Mouse (Mus musculus): ENCODE data around the gene Dnali1. TPM values are rescaled to one million over a fixed set of nuclear protein-coding genes. Genes with fewer than 3 reads are reported as not detected.
A peak's percentile ranks its signal among the peaks of the same experiment; 100 is the strongest.

Dnali1 gene
- not detected for total RNA-seq (2021)
- long read RNA-seq, experiment 1 = 0 reads
- long read RNA-seq, experiment 2 = 0 reads

GRCm38 (mm10) chr4:125065517-125066307 lies at the start of gene Dnali1:
Gene Dnali1 (minus strand): TSS chr4:125065703.
- DNase-seq (ENCODE audit: low spot score) = peak; percentile 45

GRCm38 (mm10) chr4:125115081-125115480 lies 49.6 kb upstream of the Dnali1 start:
- no peak for DNase-seq (ENCODE audit: low spot score)

- peak; percentile 87 for DNase-seq (ENCODE audit: low spot score)
These were observed 49.1 kb upstream of the Dnali1 start for GRCm38 (mm10) chr4:125114638-125115037.

- DNase-seq (ENCODE audit: low spot score) = no peak
These were observed 39.9 kb upstream of the Dnali1 start for GRCm38 (mm10) chr4:125105354-125105753.

GRCm38 (mm10) chr4:125101334-125101733 lies 35.8 kb upstream of the Dnali1 start:
- DNase-seq (ENCODE audit: low spot score) = no peak

GRCm38 (mm10) chr4:125099458-125099857 lies 34.0 kb upstream of the Dnali1 start:
- DNase-seq (ENCODE audit: low spot score) = peak; percentile 79

- DNase-seq (ENCODE audit: low spot score) = no peak
These were observed 31.9 kb upstream of the Dnali1 start for GRCm38 (mm10) chr4:125097412-125097811.

- no peak for DNase-seq (ENCODE audit: low spot score)
These were observed 30.6 kb upstream of the Dnali1 start for GRCm38 (mm10) chr4:125096066-125096465.

- no peak for DNase-seq (ENCODE audit: low spot score)
These were observed 27.5 kb upstream of the Dnali1 start for GRCm38 (mm10) chr4:125093031-125093430.

GRCm38 (mm10) chr4:125085346-125085841 lies 19.9 kb upstream of the Dnali1 start:
- DNase-seq (ENCODE audit: low spot score) = no peak

GRCm38 (mm10) chr4:125084403-125085345 lies 19.2 kb upstream of the Dnali1 start, which contains the start of gene Meaf6:
Gene Meaf6 (plus strand): TSS chr4:125085134.
- DNase-seq (ENCODE audit: low spot score) = peak; percentile 90

GRCm38 (mm10) chr4:125078698-125079097 lies 13.2 kb upstream of the Dnali1 start:
- DNase-seq (ENCODE audit: low spot score) = no peak

- DNase-seq (ENCODE audit: low spot score) = no peak
These were observed 12.2 kb upstream of the Dnali1 start for GRCm38 (mm10) chr4:125077700-125078099.

- peak; percentile 93 for DNase-seq (ENCODE audit: low spot score)
These were observed 1.2 kb upstream of the Dnali1 start, which contains the start of gene Snip1 for GRCm38 (mm10) chr4:125066490-125067370. Gene Snip1 (plus strand): TSS chr4:125066672.

GRCm38 (mm10) chr4:125063829-125064228 lies 1.7 kb downstream of the Dnali1 start:
- DNase-seq (ENCODE audit: low spot score) = no peak

GRCm38 (mm10) chr4:125059025-125059424 lies 6.5 kb downstream of the Dnali1 start:
- DNase-seq (ENCODE audit: low spot score) = peak; percentile 19

GRCm38 (mm10) chr4:125058033-125058432 lies 7.5 kb downstream of the Dnali1 start:
- DNase-seq (ENCODE audit: low spot score) = no peak

- no peak for DNase-seq (ENCODE audit: low spot score)
These were observed 8.2 kb downstream of the Dnali1 start for GRCm38 (mm10) chr4:125057273-125057672.

GRCm38 (mm10) chr4:125056476-125056875 lies 9.0 kb downstream of the Dnali1 start:
- DNase-seq (ENCODE audit: low spot score) = no peak

- no peak for DNase-seq (ENCODE audit: low spot score)
These were observed 10.1 kb downstream of the Dnali1 start for GRCm38 (mm10) chr4:125055385-125055784.

GRCm38 (mm10) chr4:125044454-125044853 lies 21.0 kb downstream of the Dnali1 start:
- no peak for DNase-seq (ENCODE audit: low spot score)

Measured in gastrocnemius, adult 18-20 months (tissue).